Mouse (Mus musculus): Measurements from ENCODE around the gene Olfr725. TPM values are rescaled to one million over a fixed set of nuclear protein-coding genes. Genes with fewer than 3 reads are reported as not detected.

The Olfr725 gene
- polyA plus RNA-seq (2021; fragmentation: Nextera tagmentation): not detected in 2 replicates
- long read RNA-seq, experiment 1: 0 reads
- long read RNA-seq, experiment 2: 0 reads

GRCm38 (mm10) chr14:50040275-50040674 is at the start of gene Olfr725:
Gene Olfr725, minus strand, starts transcription at chr14:50040375.

Other genes with a start within 250 kb of the Olfr725 start
- not detected in 2 replicates for gene Olfr722, start 138.4 kb downstream of the Olfr725 start, polyA plus RNA-seq (2021; fragmentation: Nextera tagmentation)
- not detected in 2 replicates for gene Olfr723, start 108.6 kb downstream of the Olfr725 start, polyA plus RNA-seq (2021; fragmentation: Nextera tagmentation)
- gene Olfr724, start 77.1 kb downstream of the Olfr725 start, polyA plus RNA-seq (2021; fragmentation: Nextera tagmentation): not detected in 2 replicates
- not detected in 2 replicates for gene Olfr726, start 50.6 kb upstream of the Olfr725 start, polyA plus RNA-seq (2021; fragmentation: Nextera tagmentation)
- not detected in 2 replicates for gene Olfr727, start 82.8 kb upstream of the Olfr725 start, polyA plus RNA-seq (2021; fragmentation: Nextera tagmentation)
- gene Olfr728, start 102.3 kb upstream of the Olfr725 start, polyA plus RNA-seq (2021; fragmentation: Nextera tagmentation): not detected in 2 replicates
- not detected in 2 replicates for gene Olfr729, start 112.5 kb upstream of the Olfr725 start, polyA plus RNA-seq (2021; fragmentation: Nextera tagmentation)
- not detected in 2 replicates for gene Olfr730, start 147.8 kb upstream of the Olfr725 start, polyA plus RNA-seq (2021; fragmentation: Nextera tagmentation)
- not detected in 2 replicates for gene Olfr731, start 201.5 kb upstream of the Olfr725 start, polyA plus RNA-seq (2021; fragmentation: Nextera tagmentation)
- gene Olfr732, start 243.8 kb upstream of the Olfr725 start, polyA plus RNA-seq (2021; fragmentation: Nextera tagmentation): not detected in 2 replicates